Mouse (Mus musculus) G1E (cell line): ENCODE results near the gene 9930021J03Rik. TPM values are rescaled to one million over a fixed set of nuclear protein-coding genes. Genes with fewer than 3 reads are reported as not detected.

Experiments
- ATAC-seq: 2 replicates; pipeline ENCODE4 v1.8.0; 2016; ENCODE audit warnings: mild to moderate bottlenecking; ENCODE audit not compliant: insufficient number of reproducible peaks, poor library complexity, low FRiP score, severe bottlenecking; ENCODE audit errors: extremely low read depth
- DNase-seq: peaks from one replicate; pipeline ENCODE4 v3.0.0; 2012; ENCODE audit warnings: low spot score
- H3K27me3 ChIP-seq: 2 replicates; pipeline ENCODE4 v1.6.1; 2012; ENCODE audit warnings: mild to moderate bottlenecking, low read length, inconsistent platforms; ENCODE audit not compliant: insufficient read depth
- H3K36me3 ChIP-seq: replicated peaks from 2 replicates; pipeline ENCODE3; 2012; ENCODE audit warnings: mild to moderate bottlenecking, inconsistent platforms
- H3K4me1 ChIP-seq: 2 replicates; pipeline ENCODE4 v1.6.1; 2012; ENCODE audit warnings: low read depth, low read length, inconsistent platforms, mixed read lengths; ENCODE audit not compliant: insufficient read depth
- H3K4me3 ChIP-seq: 2 replicates; pipeline ENCODE4 v1.5.1; 2012; ENCODE audit warnings: low read depth, mild to moderate bottlenecking, inconsistent platforms, low read length, moderate library complexity, mixed read lengths
- H3K9me3 ChIP-seq: replicated peaks from 2 replicates; pipeline ENCODE4 v1.6.1; 2012; ENCODE audit warnings: inconsistent platforms
- CTCF ChIP-seq: IDR thresholded peaks from 2 replicates; pipeline ENCODE4 v1.5.1; 2012; ENCODE audit warnings: low read depth, low read length, inconsistent platforms, mixed read lengths
- GATA1 ChIP-seq: IDR thresholded peaks from 2 replicates; pipeline ENCODE4 v1.6.1; 2012; ENCODE audit warnings: borderline replicate concordance, low read length, inconsistent platforms, mixed read lengths
- GATA2 ChIP-seq: IDR thresholded peaks from 2 replicates; pipeline ENCODE4 v1.6.1; 2012; ENCODE audit warnings: low read depth, low read length, inconsistent platforms, borderline replicate concordance
- POLR2AphosphoS5 ChIP-seq: IDR thresholded peaks from 2 replicates; pipeline ENCODE4 v1.6.1; 2012; ENCODE audit warnings: low read depth, low read length, inconsistent platforms; ENCODE audit not compliant: insufficient replicate concordance
- TAL1 ChIP-seq: conservative IDR thresholded peaks from 2 replicates; pipeline ENCODE4 v1.6.1; 2012; ENCODE audit warnings: low read depth, low read length, inconsistent platforms, mixed read lengths
- polyA plus RNA-seq: library from polyadenylated mRNA; stranded (reverse); fragments of >175 nt; gene quantifications from 2 replicates; pipeline ENCODE4 v1.2.3, GENCODE M21; 2012
- total RNA-seq, 2 experiments: library from RNA; stranded (forward) in 1 of 2; stranded (reverse) in 1 of 2; fragments of 200-1000 nt in 1 of 2; fragments of >200 nt in 1 of 2; fragmentation: Nextera tagmentation in 1 of 2; gene quantifications; 2 replicates each; pipeline ENCODE4 v1.2.3; 2014 to 2017

9930021J03Rik gene
- total and polyA plus RNA-seq, 3 experiments: 2.1 to 47.5 (median 15.1) TPM

- DNase-seq (peak; percentile 36), ATAC-seq (no peak)
- Histone ChIP-seq H3K27me3 (peaks cover 2% of the 10 kb centered on the region; the same call in 1 of the 2 replicates), H3K4me1 (peaks cover 11% of the 10 kb centered on the region; the same call in 1 of the 2 replicates), H3K4me3 (no peak overlapping the region), H3K9me3 (no peaks in the 10 kb centered on the region), H3K36me3 (no peaks in the 10 kb centered on the region)
- TF ChIP-seq GATA1 (no peak), POLR2AphosphoS5 (no peak), CTCF (no peak; the same call in 1 of the 2 replicates), TAL1 (no peak), GATA2 (no peak)
Measured at GRCm38 (mm10) chr19:29820966-29821365, 15.2 kb upstream of the 9930021J03Rik start.

- ATAC-seq: peak; percentile 81
- peak within 1 kb of the TSS; percentile 80 for H3K4me3 ChIP-seq
- peaks cover 38% of the 10 kb centered on the region for H3K4me1 ChIP-seq
- TF ChIP-seq POLR2AphosphoS5 (no peak), GATA2 (no peak), TAL1 (no peak), GATA1 (no peak), CTCF (no peak)
- no peaks in the 10 kb centered on the region for H3K27me3 ChIP-seq
- peak; percentile 85 for DNase-seq
- peaks cover 30% of the 10 kb centered on the region for H3K36me3 ChIP-seq
- no peaks in the 10 kb centered on the region for H3K9me3 ChIP-seq
Measured at GRCm38 (mm10) chr19:29812581-29813460, 7.0 kb upstream of the 9930021J03Rik start, which contains the start of gene Ranbp6. TSS of gene Ranbp6 (minus strand) at chr19:29812974.

- Histone ChIP-seq H3K4me3 (no peak overlapping the region), H3K27me3 (no peaks in the 10 kb centered on the region), H3K9me3 (no peaks in the 10 kb centered on the region), H3K4me1 (peaks cover 44% of the 10 kb centered on the region), H3K36me3 (peaks cover 30% of the 10 kb centered on the region)
- ATAC-seq (no peak), DNase-seq (no peak)
- TF ChIP-seq GATA1 (no peak), POLR2AphosphoS5 (no peak), TAL1 (no peak), GATA2 (no peak), CTCF (no peak)
Measured at GRCm38 (mm10) chr19:29810022-29810421, 4.2 kb upstream of the 9930021J03Rik start.

GRCm38 (mm10) chr19:29805101-29805916 lies 480 bp downstream of the 9930021J03Rik start:
- no peak for TF ChIP-seq POLR2AphosphoS5
- no peak for TF ChIP-seq TAL1
- TF ChIP-seq CTCF: no peak
- no peak for TF ChIP-seq GATA1
- no peak for TF ChIP-seq GATA2
- ATAC-seq: peak; percentile 74
- peaks cover 36% of the 10 kb centered on the region for H3K4me1 ChIP-seq

GRCm38 (mm10) chr19:29803946-29804345 lies 1.8 kb downstream of the 9930021J03Rik start:
- Histone ChIP-seq H3K9me3 (no peaks in the 10 kb centered on the region), H3K4me3 (no peak overlapping the region; the same call in 1 of the 2 replicates), H3K27me3 (no peaks in the 10 kb centered on the region), H3K4me1 (peaks cover 27% of the 10 kb centered on the region), H3K36me3 (peaks cover 12% of the 10 kb centered on the region)
- TF ChIP-seq POLR2AphosphoS5 (no peak), CTCF (no peak), GATA1 (no peak), GATA2 (no peak), TAL1 (no peak)
- ATAC-seq: no peak
- DNase-seq: no peak

More at GRCm38 (mm10) chr19:29805101-29805916, 480 bp downstream of the 9930021J03Rik start:
- no peaks in the 10 kb centered on the region for H3K9me3 ChIP-seq
- H3K4me3 ChIP-seq: peak overlapping the region; percentile 92
- H3K36me3 ChIP-seq: peaks cover 22% of the 10 kb centered on the region
- peak; percentile 70 for DNase-seq
- no peaks in the 10 kb centered on the region for H3K27me3 ChIP-seq

GRCm38 (mm10) chr19:29797371-29797770 lies 8.4 kb downstream of the 9930021J03Rik start:
- Histone ChIP-seq H3K27me3 (no peaks in the 10 kb centered on the region), H3K9me3 (no peaks in the 10 kb centered on the region), H3K4me1 (peaks cover 9% of the 10 kb centered on the region), H3K36me3 (peaks cover 15% of the 10 kb centered on the region), H3K4me3 (no peak overlapping the region)
- ATAC-seq (no peak), DNase-seq (no peak)
- TF ChIP-seq GATA1: no peak
- no peak for TF ChIP-seq GATA2
- TF ChIP-seq POLR2AphosphoS5: no peak
- TF ChIP-seq TAL1: no peak
- no peak for TF ChIP-seq CTCF
